Mouse (Mus musculus): Measurements from ENCODE around the gene Dgke. TPM values are rescaled to one million over a fixed set of nuclear protein-coding genes. Genes with fewer than 3 reads are reported as not detected.

The Dgke gene
- polyA plus RNA-seq, 1 experiment from 2014 or later, result 10.6 TPM

DNA sequence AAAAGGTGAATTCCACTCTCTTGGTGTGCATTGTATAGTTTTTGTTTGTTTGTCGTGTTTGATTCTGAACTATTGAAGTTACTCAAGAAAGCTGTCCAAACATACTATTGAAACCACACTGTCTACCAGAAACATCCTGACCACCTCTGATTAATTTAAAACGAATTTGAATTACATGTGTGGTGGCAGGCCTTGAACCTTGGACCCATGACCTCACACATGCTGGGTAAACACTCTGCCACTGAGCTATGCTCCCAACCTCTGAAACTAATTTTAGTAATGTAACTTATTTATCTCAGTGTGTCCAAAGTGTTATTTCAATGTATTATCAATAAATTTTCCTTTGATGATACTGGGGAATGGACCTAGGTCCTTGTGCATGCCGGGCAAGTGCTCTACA lies 59.1 kb downstream of the Dgke start:
- no peak overlapping the region for H3K27ac ChIP-seq
- WGBS, result 86% methylated on average over 3 of the region's 3 CpGs
- H3K9me3 ChIP-seq (replicated peaks), result no peaks in the 10 kb centered on the region

DNA sequence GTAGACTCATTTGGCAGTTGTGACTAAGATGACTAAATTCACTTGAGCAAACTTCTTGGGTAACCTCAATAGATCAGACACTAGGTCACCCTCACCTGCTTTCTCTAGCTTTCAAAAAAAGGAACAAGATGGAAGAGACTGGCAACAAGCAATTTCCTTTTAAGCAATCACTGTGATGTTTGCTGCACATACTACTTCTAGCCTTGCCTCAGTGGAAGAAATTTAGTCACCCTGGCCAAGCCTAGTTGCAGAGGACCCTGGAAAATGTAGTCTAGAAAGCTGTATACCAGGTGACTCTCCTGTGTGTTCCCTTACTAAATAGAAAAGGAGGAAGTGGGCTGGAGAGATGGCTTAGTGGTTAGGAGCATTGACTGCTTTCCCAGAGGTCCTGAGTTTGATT lies 60.2 kb downstream of the Dgke start:
- Histone ChIP-seq H3K4me2 (replicated peaks) (no peak overlapping the region), H3K9me3 (replicated peaks) (no peaks in the 10 kb centered on the region), H3K27ac (no peak overlapping the region), H3K4me1 (no peaks in the 10 kb centered on the region; the same call in 1 of the 2 replicates), H3K36me3 (no peaks in the 10 kb centered on the region), H3K9ac (no peak overlapping the region), H3K4me3 (no peak overlapping the region), H3K27me3 (no peaks in the 10 kb centered on the region; the same call in 1 of the 2 replicates)
- ATAC-seq (ENCODE audit: low FRiP score), result no peak

More for the DNA sequence above, 59.1 kb downstream of the Dgke start:
- Histone ChIP-seq H3K4me2 (replicated peaks) (no peak overlapping the region), H3K36me3 (no peaks in the 10 kb centered on the region), H3K27me3 (no peaks in the 10 kb centered on the region), H3K4me3 (no peak overlapping the region), H3K9ac (no peak overlapping the region), H3K4me1 (no peaks in the 10 kb centered on the region; the same call in 1 of the 2 replicates)
- ATAC-seq (ENCODE audit: low FRiP score), result no peak

DNA sequence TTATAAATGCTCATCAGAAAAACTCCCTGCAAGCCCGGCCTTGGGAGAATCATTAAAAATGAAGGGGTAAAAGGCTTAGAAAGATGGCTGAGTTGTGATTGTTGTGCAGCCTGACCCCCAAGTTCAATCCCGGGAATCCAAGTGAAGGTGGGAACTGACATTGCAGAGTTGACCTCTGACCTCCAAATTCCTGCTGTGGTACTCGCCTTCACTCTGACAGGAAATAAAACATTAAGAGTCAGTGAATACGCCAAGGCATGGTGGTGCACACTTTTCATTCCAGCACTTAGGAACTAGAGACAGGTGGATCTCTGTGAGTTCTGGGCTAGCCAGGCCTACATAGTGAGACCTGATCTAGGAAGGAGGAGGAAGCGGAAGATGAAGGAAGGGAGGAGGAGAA lies 61.2 kb downstream of the Dgke start:
- Histone ChIP-seq H3K27me3 (peaks cover under 1% of the 10 kb centered on the region), H3K9me3 (replicated peaks) (no peaks in the 10 kb centered on the region), H3K4me1 (no peaks in the 10 kb centered on the region; the same call in 1 of the 2 replicates), H3K4me2 (replicated peaks) (no peak overlapping the region), H3K36me3 (no peaks in the 10 kb centered on the region), H3K4me3 (no peak overlapping the region), H3K27ac (no peak overlapping the region), H3K9ac (no peak overlapping the region)
- no peak for ATAC-seq (ENCODE audit: low FRiP score)
- WGBS, result 61% methylated on average over 5 of the region's 5 CpGs

- H3K27me3 ChIP-seq, result peaks cover 18% of the 10 kb centered on the region
- H3K9me3 ChIP-seq (replicated peaks), result no peaks in the 10 kb centered on the region
- no peak overlapping the region for H3K4me3 ChIP-seq
- no peak overlapping the region for H3K9ac ChIP-seq
- WGBS, result 78% methylated on average over 4 of the region's 4 CpGs
- no peak for ATAC-seq (ENCODE audit: low FRiP score)
- H3K4me1 ChIP-seq, result peaks cover 8% of the 10 kb centered on the region
- H3K4me2 ChIP-seq (replicated peaks), result no peak overlapping the region
- no peak overlapping the region for H3K27ac ChIP-seq
- H3K36me3 ChIP-seq, result no peaks in the 10 kb centered on the region
Observed at GRCm38 (mm10) chr11:89003726-89004125, 62.9 kb downstream of the Dgke start.

DNA sequence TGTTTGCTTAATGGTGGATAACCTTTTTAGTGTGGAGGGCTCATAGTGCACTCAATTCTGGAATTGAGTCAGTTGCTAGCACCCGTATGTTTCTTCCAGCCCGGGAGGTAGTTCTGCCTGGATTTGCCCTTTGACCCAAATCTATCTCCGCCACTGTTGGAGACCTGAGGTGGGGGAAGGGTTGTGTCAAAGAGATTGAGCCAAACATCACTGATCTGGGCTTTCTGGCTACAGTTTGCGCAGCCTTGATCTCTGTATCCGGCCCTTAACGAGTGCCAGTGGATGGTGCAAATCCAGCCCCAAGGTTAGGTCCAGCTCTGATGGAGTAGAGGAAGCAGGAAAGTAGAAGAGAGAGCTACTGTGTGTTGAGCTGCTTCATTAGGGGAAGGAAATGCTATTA lies 63.6 kb downstream of the Dgke start:
- Histone ChIP-seq H3K4me3 (no peak overlapping the region), H3K4me2 (replicated peaks) (no peak overlapping the region), H3K9me3 (replicated peaks) (no peaks in the 10 kb centered on the region), H3K36me3 (no peaks in the 10 kb centered on the region), H3K27ac (no peak overlapping the region), H3K27me3 (peaks cover 25% of the 10 kb centered on the region), H3K9ac (no peak overlapping the region), H3K4me1 (peaks cover 8% of the 10 kb centered on the region)
- 59% methylated on average over 6 of the region's 6 CpGs for WGBS
- ATAC-seq (ENCODE audit: low FRiP score), result no peak

DNA sequence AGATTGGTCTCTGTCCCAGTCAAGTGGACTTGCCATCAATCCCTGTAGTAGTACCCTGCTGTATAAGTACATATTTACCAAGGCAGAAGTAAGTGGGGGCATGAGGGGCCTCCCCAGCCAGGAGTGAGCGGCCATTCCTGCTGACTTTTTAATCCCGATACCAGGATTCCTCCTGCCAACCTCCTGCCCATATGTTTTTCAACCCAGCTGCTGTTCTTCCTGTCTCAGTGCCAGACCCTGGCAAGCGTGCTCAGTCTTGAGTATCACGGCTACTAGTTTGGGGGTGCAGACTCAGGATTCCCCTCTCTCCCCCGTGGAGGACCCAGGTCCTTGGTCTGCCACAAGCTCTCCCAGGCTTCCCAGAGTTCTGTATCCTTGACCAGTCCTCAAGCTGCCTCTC lies 64.0 kb downstream of the Dgke start:
- Histone ChIP-seq H3K4me1 (peaks cover 8% of the 10 kb centered on the region), H3K9ac (no peak overlapping the region), H3K27ac (no peak overlapping the region), H3K9me3 (replicated peaks) (no peaks in the 10 kb centered on the region), H3K27me3 (peaks cover 26% of the 10 kb centered on the region), H3K4me3 (no peak overlapping the region), H3K4me2 (replicated peaks) (no peak overlapping the region), H3K36me3 (no peaks in the 10 kb centered on the region)
- no peak for ATAC-seq (ENCODE audit: low FRiP score)
- WGBS, result 77% methylated on average over 5 of the region's 5 CpGs

DNA sequence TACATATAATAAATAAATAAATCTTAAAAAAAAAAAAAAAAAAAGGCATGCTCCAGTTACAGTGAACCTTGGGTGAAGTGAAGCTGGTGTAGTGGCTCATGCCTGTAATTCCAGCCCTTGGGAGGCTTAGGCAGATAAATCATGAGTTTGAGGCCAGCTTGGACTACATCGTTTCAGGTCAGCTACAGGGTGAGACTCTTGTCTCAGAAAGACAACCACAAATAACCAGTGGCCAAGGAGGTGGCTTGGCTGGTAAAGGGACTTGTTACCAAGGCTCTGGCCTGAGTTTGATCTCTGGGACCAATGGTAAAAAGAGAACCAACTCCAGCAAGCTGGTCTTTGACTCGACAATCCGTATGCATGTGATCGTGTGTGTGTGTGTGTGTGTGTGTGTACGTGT lies 64.6 kb downstream of the Dgke start:
- ATAC-seq (ENCODE audit: low FRiP score), result no peak
- no peak overlapping the region for H3K4me2 ChIP-seq (replicated peaks)
- 90% methylated on average over 5 of the region's 5 CpGs for WGBS

DNA sequence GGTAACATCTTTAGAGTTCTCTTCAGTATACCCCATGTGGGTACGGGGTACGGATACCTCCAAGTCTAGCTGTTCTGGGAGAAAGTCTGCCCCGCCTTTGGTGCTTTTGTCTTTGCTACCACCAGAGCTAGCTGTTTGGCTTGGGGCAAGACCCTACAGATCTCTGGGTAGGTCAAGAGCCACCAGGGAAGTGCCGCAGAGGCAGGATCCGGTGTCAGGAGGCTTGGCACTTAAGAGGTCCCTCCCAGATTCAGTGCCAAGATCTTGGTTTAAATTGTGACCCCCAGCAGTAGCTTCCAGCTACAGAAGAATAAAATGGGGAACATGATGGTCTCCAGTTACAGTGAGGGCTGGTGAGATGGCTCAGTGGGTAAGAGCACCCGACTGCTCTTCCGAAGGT lies 65.1 kb downstream of the Dgke start:
- 93% methylated on average over 7 of the region's 7 CpGs for WGBS
- Histone ChIP-seq H3K4me3 (no peak overlapping the region), H3K9me3 (replicated peaks) (no peaks in the 10 kb centered on the region), H3K27me3 (peaks cover 26% of the 10 kb centered on the region), H3K4me1 (peaks cover 8% of the 10 kb centered on the region), H3K4me2 (replicated peaks) (no peak overlapping the region), H3K27ac (no peak overlapping the region), H3K36me3 (no peaks in the 10 kb centered on the region), H3K9ac (no peak overlapping the region)
- ATAC-seq (ENCODE audit: low FRiP score), result no peak

More for the DNA sequence above, 64.6 kb downstream of the Dgke start:
- Histone ChIP-seq H3K36me3 (no peaks in the 10 kb centered on the region), H3K27ac (no peak overlapping the region), H3K4me1 (peaks cover 8% of the 10 kb centered on the region), H3K27me3 (peaks cover 26% of the 10 kb centered on the region), H3K4me3 (no peak overlapping the region), H3K9me3 (replicated peaks) (no peaks in the 10 kb centered on the region), H3K9ac (no peak overlapping the region)

DNA sequence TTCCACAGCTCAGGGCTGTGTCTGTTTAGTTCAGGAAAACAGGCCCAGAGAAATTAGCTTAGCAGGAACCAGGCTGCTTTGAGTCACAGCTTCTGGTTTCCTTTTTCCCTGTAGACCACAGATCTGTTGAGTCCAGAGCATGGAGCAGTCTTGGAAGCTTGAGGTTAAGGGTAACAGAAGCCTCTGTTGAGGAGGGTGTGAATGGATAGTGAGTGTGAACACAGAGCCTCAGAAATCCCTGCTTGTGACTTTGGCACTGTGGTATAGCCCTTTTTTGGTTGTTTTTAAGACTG lies 66.2 kb downstream of the Dgke start:
- H3K9me3 ChIP-seq (replicated peaks), result no peaks in the 10 kb centered on the region
- peaks cover 8% of the 10 kb centered on the region for H3K4me1 ChIP-seq
- ATAC-seq (ENCODE audit: low FRiP score), result no peak
- no peak overlapping the region for H3K4me3 ChIP-seq
- H3K27ac ChIP-seq, result no peak overlapping the region
- peaks cover 26% of the 10 kb centered on the region for H3K27me3 ChIP-seq
- no peak overlapping the region for H3K4me2 ChIP-seq (replicated peaks)
- no peak overlapping the region for H3K9ac ChIP-seq
- H3K36me3 ChIP-seq, result no peaks in the 10 kb centered on the region

DNA sequence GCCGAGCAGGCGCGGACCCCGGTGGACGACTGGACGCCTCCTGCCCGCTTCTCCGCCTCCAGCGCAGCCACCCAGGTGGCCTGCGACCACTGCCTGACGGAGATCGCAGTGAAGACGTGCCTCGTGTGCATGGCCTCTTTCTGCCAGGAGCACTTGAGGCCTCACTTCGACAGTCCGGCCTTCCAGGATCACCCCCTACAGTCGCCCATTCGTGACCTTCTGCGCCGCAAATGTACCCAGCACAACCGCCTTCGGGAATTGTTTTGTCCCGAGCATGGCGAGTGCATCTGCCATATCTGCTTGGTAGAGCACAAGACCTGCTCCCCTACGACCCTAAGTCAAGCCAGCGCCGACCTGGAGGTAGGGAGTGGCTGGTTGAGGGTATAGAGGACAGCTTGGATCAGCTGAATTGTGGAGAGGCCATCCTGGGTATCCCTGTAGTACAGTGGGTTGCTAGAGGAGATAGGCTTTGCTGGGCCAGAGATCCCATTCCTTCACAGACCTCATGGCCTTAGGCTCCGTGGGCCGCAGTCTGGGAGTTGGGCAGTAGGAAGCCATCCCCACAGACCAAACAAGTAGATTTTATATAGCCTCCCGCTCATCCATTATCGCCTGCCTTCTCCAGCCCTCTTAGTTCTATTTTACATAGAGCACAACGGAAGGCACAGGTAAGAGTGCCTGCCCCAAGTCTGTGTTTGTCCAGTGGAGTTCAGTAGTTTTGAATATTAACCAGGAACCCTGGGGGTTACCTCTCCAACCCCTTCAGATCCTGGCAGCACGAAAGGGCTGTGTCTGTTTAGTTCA lies 66.7 kb downstream of the Dgke start:
- WGBS, result 30% methylated on average over 33 of the region's 33 CpGs
- H3K4me2 ChIP-seq (replicated peaks), result peak overlapping the region; percentile 47
- peak overlapping the region; percentile 3; the same call in 1 of the 2 replicates for H3K9ac ChIP-seq
- H3K9me3 ChIP-seq (replicated peaks), result no peaks in the 10 kb centered on the region
- no peak; the same call in 1 of the 2 replicates for ATAC-seq (ENCODE audit: low FRiP score)
- peaks cover 8% of the 10 kb centered on the region for H3K4me1 ChIP-seq
- no peaks in the 10 kb centered on the region for H3K36me3 ChIP-seq
- H3K27me3 ChIP-seq, result peaks cover 26% of the 10 kb centered on the region
- no peak overlapping the region for H3K27ac ChIP-seq
- peak overlapping the region; percentile 37 for H3K4me3 ChIP-seq

GRCm38 (mm10) chr11:88998974-88999722 lies 67.5 kb downstream of the Dgke start, which contains the start of gene Trim25:
Gene Trim25 (plus strand): TSS chr11:88999376.
- Histone ChIP-seq H3K4me1 (peaks cover 8% of the 10 kb centered on the region), H3K9me3 (replicated peaks) (no peaks in the 10 kb centered on the region), H3K36me3 (no peaks in the 10 kb centered on the region), H3K9ac (peak within 1 kb of the TSS; percentile 3; the same call in 1 of the 2 replicates), H3K27me3 (peaks cover 26% of the 10 kb centered on the region), H3K4me2 (replicated peaks) (peak within 1 kb of the TSS; percentile 47), H3K4me3 (peak within 1 kb of the TSS; percentile 37), H3K27ac (no peak within 1 kb of the TSS)
- peak; percentile 46; the same call in 1 of the 2 replicates for ATAC-seq (ENCODE audit: low FRiP score)
- WGBS, result 3% methylated on average over 48 of the region's 48 CpGs

DNA sequence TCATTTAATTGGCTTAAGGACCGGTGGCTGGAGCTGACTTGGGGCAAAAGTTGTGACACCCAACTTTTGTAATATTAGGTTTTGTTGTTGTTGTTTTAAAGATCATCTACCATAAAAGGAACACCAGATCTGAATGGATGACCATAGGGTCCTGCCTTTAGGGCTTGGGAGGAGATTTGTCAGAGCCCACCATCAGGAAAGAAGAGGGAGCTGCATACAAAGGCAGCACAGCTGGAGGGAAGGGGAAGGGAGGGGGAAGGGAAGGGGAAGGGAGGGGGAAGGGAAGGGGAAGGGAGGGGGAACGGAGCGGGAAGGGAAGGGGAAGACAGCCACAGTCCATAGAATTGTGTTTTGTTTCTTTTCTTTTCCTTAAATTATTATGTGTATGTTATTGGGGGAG lies 68.2 kb downstream of the Dgke start:
- no peak for ATAC-seq (ENCODE audit: low FRiP score)
- Histone ChIP-seq H3K4me2 (replicated peaks) (no peak overlapping the region), H3K9me3 (replicated peaks) (no peaks in the 10 kb centered on the region), H3K4me1 (peaks cover 8% of the 10 kb centered on the region), H3K36me3 (no peaks in the 10 kb centered on the region), H3K27ac (no peak overlapping the region), H3K27me3 (peaks cover 26% of the 10 kb centered on the region), H3K4me3 (no peak overlapping the region), H3K9ac (no peak overlapping the region)
- WGBS, result 11% methylated on average over 3 of the region's 3 CpGs

All from hindbrain, embryonic 12.5 days (tissue).